Mouse (Mus musculus) lung, postnatal 10 days (tissue): ENCODE results near the gene Htt.
"Not testable (repeated sequence)": the region's sequence is repeated elsewhere in the genome, so short reads cannot be mapped to it uniquely, and the experiment has no call there.

ENCODE experiments used
- DNase-seq: peaks from one replicate; pipeline ENCODE4 v3.0.0; 2021

Htt gene

GRCm38 (mm10) chr5:34761509-34761908 lies at the start of gene Htt:
Gene Htt, plus strand, starts transcription at chr5:34761740.
- DNase-seq, result peak; percentile 98

GRCm38 (mm10) chr5:34714371-34714770 lies 47.2 kb upstream of the Htt start:
- DNase-seq, result not testable (repeated sequence)

DNA sequence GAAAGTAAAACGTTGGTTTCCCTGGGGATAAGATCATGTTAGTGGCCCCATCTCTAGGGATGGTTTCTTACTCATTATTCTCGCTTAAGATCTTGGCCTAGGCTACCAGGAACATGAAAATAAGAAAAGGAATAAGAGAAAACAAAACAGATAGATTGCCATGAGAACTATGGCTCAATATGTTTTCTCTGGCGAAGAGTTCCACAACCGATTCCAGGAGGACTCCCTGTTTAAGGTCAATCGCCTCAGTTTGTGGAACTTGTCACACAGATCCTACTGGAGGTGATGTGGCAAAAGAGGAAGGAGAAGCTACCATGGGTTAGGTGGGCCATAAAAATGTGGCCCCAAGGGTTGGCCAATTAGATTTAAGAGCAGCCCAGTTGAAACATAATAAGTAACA lies 46.7 kb upstream of the Htt start:
- no peak for DNase-seq

DNA sequence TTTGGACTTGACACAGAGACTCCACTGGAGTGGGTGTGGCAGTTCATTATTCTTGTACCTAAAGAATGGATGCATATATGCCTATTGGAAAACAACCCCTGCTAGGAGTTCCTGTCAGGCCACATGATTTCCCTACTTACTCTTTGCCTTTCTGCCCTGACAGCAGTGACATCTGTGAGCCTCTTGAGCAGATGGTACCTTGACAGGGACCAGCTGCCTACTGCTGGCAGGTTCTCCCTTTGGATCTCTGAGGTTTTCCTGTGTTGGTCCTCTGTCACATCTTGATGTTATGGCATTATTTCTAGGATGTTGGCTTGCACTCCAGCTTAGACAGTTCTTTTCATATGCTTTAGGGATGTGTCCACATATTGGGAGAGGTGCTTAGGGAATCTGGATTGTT lies 32.4 kb upstream of the Htt start:
- no peak for DNase-seq

- no peak for DNase-seq
Observed at GRCm38 (mm10) chr5:34730255-34730654, 31.3 kb upstream of the Htt start.

DNA sequence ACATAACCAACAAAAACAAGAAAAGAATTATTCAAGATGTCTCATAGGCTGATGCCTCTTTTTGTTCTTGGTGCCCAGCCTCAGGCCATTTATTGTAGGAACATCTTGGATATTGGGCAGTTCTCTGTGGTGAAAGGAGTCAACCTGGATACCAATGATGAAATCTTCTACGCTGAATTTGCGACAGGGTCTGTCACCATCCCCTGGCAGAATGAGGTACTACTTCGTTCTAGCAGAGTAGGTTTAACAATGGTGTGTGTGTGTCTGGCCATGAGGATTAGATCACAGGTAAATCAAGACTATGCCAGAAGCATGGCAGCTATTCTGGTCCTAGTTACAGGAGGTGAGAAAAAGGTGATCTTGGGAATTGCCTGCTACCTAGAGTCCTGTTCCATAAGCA lies 10.1 kb upstream of the Htt start:
- DNase-seq, result no peak

- DNase-seq, result no peak
Observed at GRCm38 (mm10) chr5:34758762-34759161, 2.8 kb upstream of the Htt start.

- peak; percentile 28 for DNase-seq
Observed at GRCm38 (mm10) chr5:34760850-34761508, 561 bp upstream of the Htt start.

GRCm38 (mm10) chr5:34761934-34762611 lies 533 bp downstream of the Htt start:
- DNase-seq, result peak; percentile 25

- no peak for DNase-seq
Observed at GRCm38 (mm10) chr5:34771818-34772217, 10.3 kb downstream of the Htt start.

DNA sequence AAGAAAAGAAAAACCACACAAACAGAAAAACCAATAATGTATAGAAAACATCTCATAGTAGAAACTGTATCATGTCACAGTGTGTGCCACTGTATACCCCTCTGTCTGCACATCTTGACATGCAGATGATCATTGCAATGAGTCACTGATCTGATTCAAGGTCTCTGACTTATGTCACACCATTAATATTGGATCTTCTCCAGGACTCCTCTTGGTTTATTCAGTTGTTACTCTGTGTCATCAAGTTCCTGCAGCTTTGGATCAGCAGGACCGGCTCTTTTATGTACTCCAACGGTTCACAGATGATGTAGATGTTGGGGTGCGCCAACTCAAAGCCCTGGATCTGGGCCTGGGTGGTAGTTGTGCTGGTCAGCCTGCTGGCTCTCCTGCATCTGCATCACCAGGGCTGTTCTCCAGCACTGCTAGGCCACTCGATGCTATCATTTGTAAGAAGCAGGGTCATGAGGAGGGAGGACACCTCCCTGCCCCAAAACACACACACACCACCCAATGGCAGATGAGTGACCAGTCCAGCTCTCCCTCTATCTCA lies 11.2 kb downstream of the Htt start:
- DNase-seq, result no peak

- no peak for DNase-seq
Observed at GRCm38 (mm10) chr5:34773392-34773791, 11.9 kb downstream of the Htt start.

DNA sequence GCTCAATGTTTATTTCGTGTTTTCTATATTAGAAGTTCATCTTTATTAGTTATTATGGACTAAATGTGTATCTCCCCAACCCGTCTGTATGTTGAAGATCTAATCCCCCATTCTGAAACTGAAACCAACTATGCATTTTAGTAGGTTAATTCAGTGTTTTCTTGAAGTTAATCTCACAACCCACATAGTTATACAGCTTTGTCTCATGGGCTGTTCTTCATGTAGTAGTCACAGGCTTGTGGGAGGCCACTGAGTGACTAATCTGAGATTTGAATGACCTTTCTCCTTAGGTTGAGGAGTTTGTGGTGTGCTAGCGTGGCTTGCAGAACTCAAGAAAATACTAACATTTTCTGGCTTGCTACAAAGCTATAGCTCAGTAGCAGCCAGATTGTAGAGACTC lies 23.5 kb downstream of the Htt start:
- DNase-seq, result no peak

DNA sequence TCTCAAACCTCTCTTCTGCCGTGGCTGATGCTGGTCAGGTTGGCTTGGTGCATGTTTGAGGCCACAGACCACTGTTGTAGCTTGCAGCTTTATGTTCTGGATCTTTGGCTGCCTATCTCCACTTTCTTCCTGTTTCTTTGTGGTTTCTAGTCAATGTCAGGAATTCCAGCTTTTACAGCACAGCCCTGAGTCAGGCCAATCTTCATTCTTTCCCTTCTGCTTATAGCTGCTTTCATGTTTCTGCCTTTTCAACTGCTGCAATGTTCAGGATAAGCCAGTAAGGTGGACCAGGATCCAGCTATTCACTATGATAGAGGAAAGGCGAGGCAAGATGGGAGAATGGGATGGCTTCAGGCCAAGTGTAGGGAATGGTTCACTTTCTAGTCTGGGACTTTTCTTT lies 29.6 kb downstream of the Htt start:
- no peak for DNase-seq

- no peak for DNase-seq
Observed at GRCm38 (mm10) chr5:34800292-34800953, 38.9 kb downstream of the Htt start.

- DNase-seq, result no peak
Observed at GRCm38 (mm10) chr5:34806038-34806437, 44.5 kb downstream of the Htt start.

DNA sequence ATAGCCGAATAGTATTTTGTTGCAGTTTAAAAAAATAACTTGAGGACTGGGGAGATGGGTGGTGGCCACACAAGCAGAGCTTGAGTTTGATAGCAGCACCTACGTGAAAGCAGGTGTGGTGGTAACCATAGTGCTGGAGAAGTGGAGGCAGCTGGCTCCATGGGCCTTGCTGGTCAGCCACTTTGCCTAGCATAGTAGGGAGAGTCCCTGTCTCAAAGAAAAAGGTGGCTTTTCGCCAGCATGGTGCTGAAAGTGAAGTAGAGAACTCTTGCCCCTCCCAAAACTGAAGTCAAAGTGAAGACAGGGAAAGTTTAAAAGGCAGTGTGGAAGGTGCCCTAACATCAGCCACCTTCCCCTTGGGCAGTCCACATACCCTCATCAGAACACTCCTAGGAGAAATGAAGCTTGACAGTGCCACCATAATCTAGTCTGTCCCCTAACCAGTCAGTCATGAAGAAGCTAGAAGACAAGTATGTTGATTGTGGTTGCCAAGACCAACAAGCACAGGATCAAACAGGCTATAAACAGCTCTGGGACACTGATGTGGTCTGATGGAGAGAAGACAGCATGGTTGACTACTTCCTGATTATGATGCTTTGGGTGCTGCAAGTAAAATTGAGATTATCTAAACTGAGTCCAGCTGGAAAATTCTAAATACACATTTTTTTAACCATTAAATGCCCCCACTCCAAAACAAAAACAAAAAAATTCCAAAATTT lies 61.0 kb downstream of the Htt start:
- DNase-seq, result no peak

GRCm38 (mm10) chr5:34854079-34854478 lies 92.5 kb downstream of the Htt start:
- DNase-seq, result no peak

DNA sequence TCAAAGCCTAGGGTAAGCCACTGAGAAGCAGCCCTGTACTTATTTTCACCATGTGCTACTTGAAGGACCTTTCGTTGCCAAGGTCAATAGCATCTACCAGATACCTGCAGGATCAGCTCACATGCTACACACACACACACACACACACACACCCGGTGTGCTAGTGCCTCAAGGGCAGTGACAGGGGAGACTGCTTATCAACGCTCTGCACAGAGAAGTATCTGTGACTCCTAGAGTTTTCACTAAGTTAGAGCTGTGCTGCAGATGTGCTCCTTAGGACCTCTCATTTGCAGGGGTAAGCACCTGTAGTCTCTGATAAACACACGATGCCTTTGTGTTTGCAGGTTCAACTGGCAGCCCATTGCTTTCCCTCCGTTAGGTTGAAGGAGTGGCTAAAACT lies 103.8 kb downstream of the Htt start:
- DNase-seq, result no peak

DNA sequence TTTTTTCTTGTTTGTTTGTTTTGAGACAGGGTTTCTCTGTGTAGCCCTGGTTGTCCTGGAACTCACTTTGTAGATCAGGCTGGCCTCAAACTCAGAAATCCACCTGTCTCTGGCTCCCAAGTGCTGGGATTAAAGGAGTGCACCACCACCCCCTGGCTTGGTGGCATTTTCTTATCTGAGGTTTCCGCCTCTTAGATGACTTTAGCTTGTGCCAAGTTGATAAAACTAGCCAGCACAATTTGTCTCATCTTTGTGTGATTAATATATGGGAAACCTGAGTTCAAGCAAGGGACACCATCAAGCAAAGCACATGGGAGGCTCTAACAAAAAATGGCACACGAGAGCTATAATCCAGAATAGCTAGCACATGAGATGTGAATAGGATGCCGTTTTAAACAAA lies 118.8 kb downstream of the Htt start:
- DNase-seq, result not testable (repeated sequence)

GRCm38 (mm10) chr5:34881023-34881422 lies 119.5 kb downstream of the Htt start:
- DNase-seq, result no peak

DNA sequence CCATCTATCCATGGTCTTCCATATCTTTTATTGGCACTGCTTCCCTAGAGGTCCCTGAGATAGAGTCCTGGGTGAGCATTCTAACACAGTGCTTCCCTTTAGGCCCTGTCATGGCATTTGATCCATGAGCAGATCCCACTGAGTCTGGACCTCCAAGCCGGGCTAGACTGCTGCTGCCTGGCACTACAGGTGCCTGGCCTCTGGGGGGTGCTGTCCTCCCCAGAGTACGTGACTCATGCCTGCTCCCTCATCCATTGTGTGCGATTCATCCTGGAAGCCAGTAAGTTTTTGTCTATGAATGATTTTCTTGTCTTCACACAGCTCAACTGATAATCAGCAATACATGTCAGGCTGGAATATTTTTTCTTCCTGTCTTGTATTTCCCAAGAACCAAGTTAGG lies 123.7 kb downstream of the Htt start:
- DNase-seq, result peak; percentile 16

DNA sequence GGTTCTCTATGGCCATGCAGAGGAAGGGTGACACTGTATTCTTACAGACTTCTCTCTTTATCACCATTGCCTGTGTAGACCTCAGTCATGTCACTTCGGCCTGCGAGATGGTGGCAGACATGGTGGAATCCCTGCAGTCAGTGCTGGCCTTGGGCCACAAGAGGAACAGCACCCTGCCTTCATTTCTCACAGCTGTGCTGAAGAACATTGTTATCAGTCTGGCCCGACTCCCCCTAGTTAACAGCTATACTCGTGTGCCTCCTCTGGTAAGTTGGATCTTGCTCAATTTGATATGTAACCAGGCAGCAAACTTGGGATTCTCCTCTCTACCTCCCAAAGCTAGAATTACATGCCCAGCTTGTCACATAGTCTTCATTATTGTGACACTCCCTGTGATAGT lies 127.7 kb downstream of the Htt start:
- DNase-seq, result no peak
